In genomic region chr3:116966225-116966624, GRCm38 (mm10) we compare ENCODE assay signal across 8 mouse cellular contexts. TPM values are rescaled to one million over a fixed set of nuclear protein-coding genes. Genes with fewer than 3 reads are reported as not detected.
DNase-seq lines count a peak whose midpoint lies in the region; ATAC-seq lines count a peak whose summit lies in the region.

No protein-coding gene starts in this region.

- no peaks in the 10 kb centered on the region for H3K4me1 ChIP-seq in embryonic facial prominence, embryonic 14.5 days (ENCODE audit: control insufficient read depth, insufficient read depth, low read length)

- H3K9ac ChIP-seq in embryonic facial prominence, embryonic 14.5 days (ENCODE audit: low read depth, low read length), result no peak overlapping the region

- peak; percentile 88 for ATAC-seq in embryonic facial prominence, embryonic 14.5 days (ENCODE audit: low read depth)
- ATAC-seq in inflammation-experienced regulatory T-cells, adult 6 months, result no peak

- 32% methylated on average over 4 of the region's 4 CpGs for WGBS in embryonic facial prominence, embryonic 14.5 days

- no peaks in the 10 kb centered on the region for H3K36me3 ChIP-seq in embryonic facial prominence, embryonic 14.5 days (ENCODE audit: control insufficient read depth, insufficient read depth, low read length)

- intact Hi-C loops in heart, postnatal 25 days (cut with DNase I), result loop anchor here (2.0 to 10.0 kb wide), 5 partner anchors 13 to 161 kb away; partner anchors contain the start of gene Agl

- H3K9me3 ChIP-seq in embryonic facial prominence, embryonic 14.5 days (ENCODE audit: control insufficient read depth, low read length), result peaks cover 5% of the 10 kb centered on the region; the same call in 1 of the 2 replicates

- peak; percentile 36 for DNase-seq in urinary bladder, postnatal 14 days (ENCODE audit: low spot score)
- no peak for DNase-seq in urinary bladder, adult 18-20 months (ENCODE audit: low spot score in 2 of 2)
- peak; percentile 76 for DNase-seq in embryonic facial prominence, embryonic 14.5 days (ENCODE audit: low spot score)
- DNase-seq in heart, postnatal 25 days (ENCODE audit: low spot score), result peak; percentile 41
- DNase-seq in kidney, postnatal 4 days, result peak; percentile 31 to 54
- peak; percentile 89 for DNase-seq in lung, postnatal 36 days
- DNase-seq in T-cell, adult 2 months (ENCODE audit: low spot score), result no peak

- H3K4me2 ChIP-seq in embryonic facial prominence, embryonic 14.5 days (ENCODE audit: low read depth, low read length), result peak overlapping the region; percentile 69

- 0 out of 2 replicates have a peak overlapping the region, but pooled peaks have one; percentile 28 for H3K27ac ChIP-seq in embryonic facial prominence, embryonic 14.5 days (replicated peaks; ENCODE audit: low read depth, low read length)

- H3K4me3 ChIP-seq in embryonic facial prominence, embryonic 14.5 days (ENCODE audit: low read depth, low read length), result peak overlapping the region; percentile 39; the same call in 1 of the 2 replicates

- H3K27me3 ChIP-seq in embryonic facial prominence, embryonic 14.5 days (replicated peaks; ENCODE audit: control insufficient read depth, insufficient read depth, low read length), result no peaks in the 10 kb centered on the region

RNA-seq across cellular contexts. Expression of gene 4930455H04Rik, which starts 1.8 kb away (rescaled TPM):
- polyA plus RNA-seq in embryonic facial prominence, embryonic 14.5 days (2014; fragmentation: Nextera tagmentation; extraction: Ambion mirVana), result not detected in 2 replicates
- total RNA-seq in heart, postnatal 25 days (2021), result not detected
- polyA plus RNA-seq in inflammation-experienced regulatory T-cells, adult 6 months (2017; shearing (Covaris generic)), result not detected

RNA-seq across cellular contexts. Expression of gene Palmd, which starts 2.6 kb away (rescaled TPM):
- 23.0 and 24.5 TPM in 2 replicates for polyA plus RNA-seq in embryonic facial prominence, embryonic 14.5 days (2014; fragmentation: Nextera tagmentation; extraction: Ambion mirVana)
- 10 to 100 TPM; 54.5 to 71.2 TPM for total RNA-seq in heart, postnatal 25 days (2021)
- polyA plus RNA-seq in inflammation-experienced regulatory T-cells, adult 6 months (2017; shearing (Covaris generic)), result not detected

Comparison
In these comparisons a context has a peak if more than half of its experiments do, and no peak if none do; other contexts are left out.
1. DNase-seq: peak in urinary bladder, postnatal 14 days (single experiment), embryonic facial prominence, embryonic 14.5 days (single experiment), heart, postnatal 25 days (single experiment), kidney, postnatal 4 days (2 of 2) and lung, postnatal 36 days (single experiment); none in urinary bladder, adult 18-20 months (0 of 2) and T-cell, adult 2 months (single experiment).
2. RNA of gene Palmd, which starts 2.6 kb away (polyA plus RNA-seq): 23.0 to 24.5 TPM in embryonic facial prominence, embryonic 14.5 days; not detected in inflammation-experienced regulatory T-cells, adult 6 months; every median in the first group is over 10 times any median in the second.